Mouse (Mus musculus): ENCODE results near the gene Gpr68. TPM values are rescaled to one million over a fixed set of nuclear protein-coding genes. Genes with fewer than 3 reads are reported as not detected.

The Gpr68 gene
- polyA plus RNA-seq (2017; shearing (Covaris generic)) = 10 to 100 TPM; 33.0 to 82.3 TPM

GRCm38 (mm10) chr12:100907598-100908297 is at the start of gene Gpr68:
Gene Gpr68, minus strand, starts transcription at chr12:100908198.

Other genes starting within 250 kb of the Gpr68 start
- gene Rps6ka5, start 181.2 kb downstream of the Gpr68 start, polyA plus RNA-seq (2017; shearing (Covaris generic)) = 10 to 100 TPM; 10.1 to 12.2 TPM
- 1 to 10 TPM; 5.4 to 8.1 TPM for gene Dglucy, start 129.1 kb downstream of the Gpr68 start, polyA plus RNA-seq (2017; shearing (Covaris generic))
- gene Ccdc88c, start 120.9 kb upstream of the Gpr68 start, polyA plus RNA-seq (2017; shearing (Covaris generic)) = 100 to 1,000 TPM in 1 of 2 experiments, 10 to 100 TPM in 1; 77.8 to 118 TPM
- gene Ppp4r3a, start 175.5 kb upstream of the Gpr68 start, polyA plus RNA-seq (2017; shearing (Covaris generic)) = 10 to 100 TPM; 87.4 to 99.4 TPM